Mouse (Mus musculus): Measurements from ENCODE around the gene Crp. TPM values are rescaled to one million over a fixed set of nuclear protein-coding genes. Genes with fewer than 3 reads are reported as not detected.

Gene Crp
- polyA plus RNA-seq, 1 experiment from 2014 or later = not detected

GRCm38 (mm10) chr1:172701381-172701780 lies 3.5 kb downstream of the Crp start:
- ATAC-seq (ENCODE audit: insufficient number of reproducible peaks, low FRiP score, low TSS enrichment, low read depth) (no peak), DNase-seq (ENCODE audit: low spot score) (no peak)
- H3K9ac ChIP-seq (ENCODE audit: low read length) = no peak overlapping the region
- H3K27ac ChIP-seq (replicated peaks; ENCODE audit: low read depth, low read length) = no peak overlapping the region
- H3K36me3 ChIP-seq (ENCODE audit: control insufficient read depth, insufficient read depth, low read length) = no peaks in the 10 kb centered on the region
- no peaks in the 10 kb centered on the region for H3K27me3 ChIP-seq (ENCODE audit: control insufficient read depth, insufficient read depth, low read length)
- no peaks in the 10 kb centered on the region for H3K4me1 ChIP-seq (ENCODE audit: control insufficient read depth, insufficient read depth, low read length)
- 92% methylated on average over 2 of the region's 2 CpGs for whole genome bisulfite sequencing
- no peak overlapping the region for H3K4me3 ChIP-seq (ENCODE audit: low read depth, low read length)
- no peak overlapping the region for H3K4me2 ChIP-seq (ENCODE audit: low read depth, severe bottlenecking)
- no peaks in the 10 kb centered on the region for H3K9me3 ChIP-seq (ENCODE audit: control insufficient read depth, low read length)

DNA sequence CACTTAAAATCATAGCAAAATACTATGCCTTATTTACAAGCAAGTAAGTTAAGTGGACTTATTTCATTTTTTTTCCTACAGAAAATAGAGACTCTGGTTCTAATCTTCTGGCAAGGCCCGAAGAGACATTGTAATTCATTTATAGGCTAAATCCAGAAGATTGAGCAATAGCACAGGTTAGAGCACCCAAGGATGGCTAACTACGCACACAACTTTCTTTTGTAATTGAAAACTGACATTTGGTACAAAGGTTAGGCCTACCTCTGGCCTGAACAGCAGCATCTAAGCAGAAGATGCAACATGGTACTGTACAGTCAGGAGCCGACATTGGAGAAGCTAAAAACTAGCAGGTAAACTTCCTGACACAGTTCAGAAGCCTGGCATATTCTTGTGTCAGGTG lies 4.0 kb downstream of the Crp start:
- 87% methylated on average over 3 of the region's 3 CpGs for WGBS
- Histone ChIP-seq H3K4me1 (ENCODE audit: control insufficient read depth, insufficient read depth, low read length) (no peaks in the 10 kb centered on the region), H3K4me3 (ENCODE audit: low read depth, low read length) (no peak overlapping the region), H3K27me3 (ENCODE audit: control insufficient read depth, insufficient read depth, low read length) (no peaks in the 10 kb centered on the region), H3K9me3 (ENCODE audit: control insufficient read depth, low read length) (no peaks in the 10 kb centered on the region), H3K36me3 (ENCODE audit: control insufficient read depth, insufficient read depth, low read length) (no peaks in the 10 kb centered on the region), H3K27ac (replicated peaks; ENCODE audit: low read depth, low read length) (no peak overlapping the region), H3K9ac (ENCODE audit: low read length) (no peak overlapping the region), H3K4me2 (ENCODE audit: low read depth, severe bottlenecking) (no peak overlapping the region)
- DNase-seq (ENCODE audit: low spot score) = no peak
- no peak for ATAC-seq (ENCODE audit: insufficient number of reproducible peaks, low FRiP score, low TSS enrichment, low read depth)

- no peak overlapping the region for H3K4me2 ChIP-seq (ENCODE audit: low read depth, severe bottlenecking)
- ATAC-seq (ENCODE audit: insufficient number of reproducible peaks, low FRiP score, low TSS enrichment, low read depth) (peak; percentile 67; the same call in 1 of the 2 replicates), DNase-seq (ENCODE audit: low spot score) (no peak)
- H3K4me3 ChIP-seq (ENCODE audit: low read depth, low read length) = no peak overlapping the region
- no peaks in the 10 kb centered on the region for H3K36me3 ChIP-seq (ENCODE audit: control insufficient read depth, insufficient read depth, low read length)
- no peaks in the 10 kb centered on the region for H3K9me3 ChIP-seq (ENCODE audit: control insufficient read depth, low read length)
- no peaks in the 10 kb centered on the region for H3K27me3 ChIP-seq (ENCODE audit: control insufficient read depth, insufficient read depth, low read length)
- H3K4me1 ChIP-seq (ENCODE audit: control insufficient read depth, insufficient read depth, low read length) = no peaks in the 10 kb centered on the region
- no peak overlapping the region for H3K27ac ChIP-seq (replicated peaks; ENCODE audit: low read depth, low read length)
- no peak overlapping the region for H3K9ac ChIP-seq (ENCODE audit: low read length)
- WGBS = 24% methylated on average over 4 of the region's 4 CpGs
These were observed 6.9 kb downstream of the Crp start for GRCm38 (mm10) chr1:172704769-172705168.

DNA sequence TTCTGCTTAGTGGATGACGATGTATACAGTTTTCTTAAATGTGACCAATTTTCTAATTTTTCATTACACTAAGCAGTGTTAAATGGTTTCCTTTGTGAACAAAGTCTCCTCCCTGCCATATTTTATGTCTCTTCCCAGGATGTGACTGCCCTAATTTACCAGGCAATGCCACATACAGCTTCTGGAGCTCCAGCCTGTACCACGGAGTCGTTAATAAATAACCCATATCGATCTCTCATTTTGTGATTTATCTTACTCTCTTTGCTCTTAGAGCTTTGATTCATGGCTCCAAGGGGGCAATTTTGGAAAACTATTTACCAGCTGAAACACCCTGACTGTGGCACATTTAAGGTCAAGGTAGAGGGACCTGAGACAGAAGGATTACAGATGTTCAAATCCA lies 8.4 kb downstream of the Crp start:
- H3K36me3 ChIP-seq (ENCODE audit: control insufficient read depth, insufficient read depth, low read length) = no peaks in the 10 kb centered on the region

GRCm38 (mm10) chr1:172709788-172710350 lies 12.0 kb downstream of the Crp start:
- H3K9me3 ChIP-seq (ENCODE audit: control insufficient read depth, low read length) = no peaks in the 10 kb centered on the region
- no peak overlapping the region for H3K27ac ChIP-seq (replicated peaks; ENCODE audit: low read depth, low read length)
- no peak overlapping the region for H3K9ac ChIP-seq (ENCODE audit: low read length)
- H3K4me2 ChIP-seq (ENCODE audit: low read depth, severe bottlenecking) = no peak overlapping the region
- DNase-seq (ENCODE audit: low spot score) = no peak
- H3K27me3 ChIP-seq (ENCODE audit: control insufficient read depth, insufficient read depth, low read length) = no peaks in the 10 kb centered on the region
- no peak overlapping the region for H3K4me3 ChIP-seq (ENCODE audit: low read depth, low read length)
- ATAC-seq (ENCODE audit: insufficient number of reproducible peaks, low FRiP score, low TSS enrichment, low read depth) = no peak
- H3K4me1 ChIP-seq (ENCODE audit: control insufficient read depth, insufficient read depth, low read length) = no peaks in the 10 kb centered on the region
- H3K36me3 ChIP-seq (ENCODE audit: control insufficient read depth, insufficient read depth, low read length) = no peaks in the 10 kb centered on the region
- 94% methylated on average over 3 of the region's 3 CpGs for WGBS

More for the DNA sequence above, 8.4 kb downstream of the Crp start:
- Histone ChIP-seq H3K9ac (ENCODE audit: low read length) (no peak overlapping the region), H3K27ac (replicated peaks; ENCODE audit: low read depth, low read length) (no peak overlapping the region), H3K4me1 (ENCODE audit: control insufficient read depth, insufficient read depth, low read length) (no peaks in the 10 kb centered on the region), H3K27me3 (ENCODE audit: control insufficient read depth, insufficient read depth, low read length) (no peaks in the 10 kb centered on the region), H3K4me3 (ENCODE audit: low read depth, low read length) (no peak overlapping the region), H3K4me2 (ENCODE audit: low read depth, severe bottlenecking) (no peak overlapping the region), H3K9me3 (ENCODE audit: control insufficient read depth, low read length) (no peaks in the 10 kb centered on the region)
- DNase-seq (ENCODE audit: low spot score) (no peak), ATAC-seq (ENCODE audit: insufficient number of reproducible peaks, low FRiP score, low TSS enrichment, low read depth) (no peak)
- 81% methylated on average over 4 of the region's 4 CpGs for WGBS

GRCm38 (mm10) chr1:172711396-172711795 lies 13.5 kb downstream of the Crp start:
- no peaks in the 10 kb centered on the region for H3K9me3 ChIP-seq (ENCODE audit: control insufficient read depth, low read length)
- H3K4me1 ChIP-seq (ENCODE audit: control insufficient read depth, insufficient read depth, low read length) = no peaks in the 10 kb centered on the region
- no peaks in the 10 kb centered on the region for H3K27me3 ChIP-seq (ENCODE audit: control insufficient read depth, insufficient read depth, low read length)
- no peak overlapping the region for H3K4me3 ChIP-seq (ENCODE audit: low read depth, low read length)
- WGBS = 80% methylated on average over 2 of the region's 2 CpGs
- H3K36me3 ChIP-seq (ENCODE audit: control insufficient read depth, insufficient read depth, low read length) = no peaks in the 10 kb centered on the region
- no peak for ATAC-seq (ENCODE audit: insufficient number of reproducible peaks, low FRiP score, low TSS enrichment, low read depth)
- H3K9ac ChIP-seq (ENCODE audit: low read length) = no peak overlapping the region
- no peak for DNase-seq (ENCODE audit: low spot score)
- no peak overlapping the region for H3K4me2 ChIP-seq (ENCODE audit: low read depth, severe bottlenecking)
- no peak overlapping the region for H3K27ac ChIP-seq (replicated peaks; ENCODE audit: low read depth, low read length)

- H3K4me1 ChIP-seq (ENCODE audit: control insufficient read depth, insufficient read depth, low read length) = no peaks in the 10 kb centered on the region
- no peaks in the 10 kb centered on the region for H3K27me3 ChIP-seq (ENCODE audit: control insufficient read depth, insufficient read depth, low read length)
- H3K9me3 ChIP-seq (ENCODE audit: control insufficient read depth, low read length) = no peaks in the 10 kb centered on the region
- 66% methylated on average over 4 of the region's 4 CpGs for WGBS
- DNase-seq (ENCODE audit: low spot score) = no peak
- H3K27ac ChIP-seq (replicated peaks; ENCODE audit: low read depth, low read length) = no peak overlapping the region
- H3K9ac ChIP-seq (ENCODE audit: low read length) = no peak overlapping the region
- H3K4me2 ChIP-seq (ENCODE audit: low read depth, severe bottlenecking) = no peak overlapping the region
- no peaks in the 10 kb centered on the region for H3K36me3 ChIP-seq (ENCODE audit: control insufficient read depth, insufficient read depth, low read length)
- H3K4me3 ChIP-seq (ENCODE audit: low read depth, low read length) = no peak overlapping the region
- no peak for ATAC-seq (ENCODE audit: insufficient number of reproducible peaks, low FRiP score, low TSS enrichment, low read depth)
These were observed 14.1 kb downstream of the Crp start for GRCm38 (mm10) chr1:172711962-172712361.

GRCm38 (mm10) chr1:172751241-172751640 lies 53.4 kb downstream of the Crp start:
- Histone ChIP-seq H3K4me3 (ENCODE audit: low read depth, low read length) (no peak overlapping the region), H3K9me3 (ENCODE audit: control insufficient read depth, low read length) (no peaks in the 10 kb centered on the region), H3K27ac (replicated peaks; ENCODE audit: low read depth, low read length) (no peak overlapping the region), H3K36me3 (ENCODE audit: control insufficient read depth, insufficient read depth, low read length) (no peaks in the 10 kb centered on the region), H3K4me2 (ENCODE audit: low read depth, severe bottlenecking) (no peak overlapping the region), H3K9ac (ENCODE audit: low read length) (no peak overlapping the region), H3K27me3 (ENCODE audit: control insufficient read depth, insufficient read depth, low read length) (no peaks in the 10 kb centered on the region), H3K4me1 (ENCODE audit: control insufficient read depth, insufficient read depth, low read length) (no peaks in the 10 kb centered on the region)
- DNase-seq (ENCODE audit: low spot score) = no peak
- ATAC-seq (ENCODE audit: insufficient number of reproducible peaks, low FRiP score, low TSS enrichment, low read depth) = no peak
- WGBS = 58% methylated on average over 3 of the region's 3 CpGs

- H3K4me3 ChIP-seq (ENCODE audit: low read depth, low read length) = no peak overlapping the region
- DNase-seq (ENCODE audit: low spot score) (no peak), ATAC-seq (ENCODE audit: insufficient number of reproducible peaks, low FRiP score, low TSS enrichment, low read depth) (no peak)
- H3K4me2 ChIP-seq (ENCODE audit: low read depth, severe bottlenecking) = no peak overlapping the region
- no peaks in the 10 kb centered on the region for H3K27me3 ChIP-seq (ENCODE audit: control insufficient read depth, insufficient read depth, low read length)
- H3K27ac ChIP-seq (replicated peaks; ENCODE audit: low read depth, low read length) = no peak overlapping the region
- WGBS = 83% methylated on average over 7 of the region's 7 CpGs
- H3K9ac ChIP-seq (ENCODE audit: low read length) = no peak overlapping the region
- H3K36me3 ChIP-seq (ENCODE audit: control insufficient read depth, insufficient read depth, low read length) = no peaks in the 10 kb centered on the region
- no peaks in the 10 kb centered on the region for H3K4me1 ChIP-seq (ENCODE audit: control insufficient read depth, insufficient read depth, low read length)
- H3K9me3 ChIP-seq (ENCODE audit: control insufficient read depth, low read length) = no peaks in the 10 kb centered on the region
These were observed 57.3 kb downstream of the Crp start for GRCm38 (mm10) chr1:172755151-172755550.
